Mouse (Mus musculus): Measurements from ENCODE around the gene Ptprt.

DNA sequence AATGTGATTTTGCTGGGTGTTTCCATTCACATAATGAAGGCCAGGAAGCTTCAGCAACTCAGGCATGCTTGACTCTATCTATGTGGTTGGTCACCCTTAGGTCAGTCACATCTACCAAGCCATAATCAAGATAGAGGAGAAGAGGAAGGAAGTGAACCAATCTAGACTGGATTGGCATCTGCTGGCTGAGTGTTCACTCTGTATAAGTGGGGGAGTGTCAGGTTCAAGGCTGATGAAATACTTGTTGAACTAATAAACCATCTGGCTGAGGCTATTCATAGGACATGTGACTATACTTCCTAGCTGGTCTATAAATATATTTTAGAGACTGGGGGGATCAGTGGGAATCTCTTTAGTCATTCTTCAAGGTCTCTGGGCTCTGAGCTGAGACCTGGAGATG lies 1086.5 kb downstream of the Ptprt start:
- TF ChIP-seq CTCF (IDR thresholded peaks at IDR 0.05; ENCODE audit: borderline replicate concordance, control insufficient read depth, extremely low read depth, insufficient read depth, low read length, poor library complexity), result no peak
- no peak for TF ChIP-seq POLR2A (IDR thresholded peaks at IDR 0.05; ENCODE audit: control insufficient read depth, extremely low read depth, insufficient read depth, low read length, poor library complexity)
